Mouse (Mus musculus): ENCODE results near the gene Serpini2. TPM values are rescaled to one million over a fixed set of nuclear protein-coding genes. Genes with fewer than 3 reads are reported as not detected.

Serpini2 gene
- not detected for total RNA-seq (2023)

DNA sequence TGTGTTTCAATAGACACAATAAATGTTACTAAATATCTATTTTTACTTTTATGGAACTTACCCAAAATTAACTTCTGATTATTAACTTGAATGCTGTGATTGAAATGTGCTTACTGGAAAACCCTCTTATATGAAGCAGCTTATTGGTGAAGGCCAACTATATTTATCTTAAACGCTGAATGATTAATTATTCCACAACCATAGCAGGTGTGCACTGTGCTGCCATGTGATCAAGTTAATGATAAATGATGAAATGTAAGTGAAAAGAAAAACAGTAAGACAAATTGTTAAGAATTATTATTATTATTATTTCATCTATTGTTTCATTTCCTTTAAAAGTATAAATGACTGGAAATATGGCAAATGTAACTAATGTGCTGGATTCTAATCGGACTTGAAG, at the start of gene Serpini2:
Gene Serpini2 (minus strand): TSS at position 101 of the 400 bp plus-strand sequence.

Other genes with a start within 250 kb of the Serpini2 start
- gene Zbbx, start 105.0 kb downstream of the Serpini2 start, total RNA-seq (2023), result not detected
- 1.1 TPM for gene Wdr49, start 212.1 kb upstream of the Serpini2 start, total RNA-seq (2023)